Mouse (Mus musculus): ENCODE data around the gene Rgs6. TPM values are rescaled to one million over a fixed set of nuclear protein-coding genes. Genes with fewer than 3 reads are reported as not detected.

The Rgs6 gene
- total and polyA plus RNA-seq, 3 experiments, result not detected

- Histone ChIP-seq H3K27ac (ENCODE audit: insufficient read depth, low read depth) (no peak overlapping the region), H3K9ac (ENCODE audit: insufficient read depth, low read depth) (no peak overlapping the region), H3K36me3 (replicated peaks in 1 of 2; ENCODE audit: control insufficient read depth in 1 of 2, insufficient read depth in 1 of 2, low read length in 1 of 2) (no peaks in the 10 kb centered on the region), H3K9me3 (replicated peaks; ENCODE audit: low read length) (no peaks in the 10 kb centered on the region), H3K4me1 (ENCODE audit: control insufficient read depth in 1 of 2, insufficient read depth in 2 of 2) (peaks cover 2 to 44% of the 10 kb centered on the region in 2 experiments; a peak in 3 of 4 replicates), H3K4me2 (ENCODE audit: insufficient read depth, low read depth, poor library complexity, severe bottlenecking) (no peak overlapping the region), H3K27me3 (replicated peaks) (no peaks in the 10 kb centered on the region), H3K79me2 (replicated peaks; ENCODE audit: control insufficient read depth, extremely low read depth, insufficient read depth, poor library complexity, severe bottlenecking) (no peaks in the 10 kb centered on the region), H3K4me3 (replicated peaks in 1 of 3; ENCODE audit: low read depth in 2 of 3, low read length in 2 of 3, poor library complexity in 1 of 3) (no peak overlapping the region)
- TF ChIP-seq ELF1 (IDR thresholded peaks at IDR 0.05; ENCODE audit: low read depth, low read length) (no peak), ETS1 (conservative IDR thresholded peaks at IDR 0.05; ENCODE audit: low read depth, low read length) (no peak), SMC3 (IDR thresholded peaks at IDR 0.05; ENCODE audit: low read depth, low read length) (no peak), E2F4 (IDR thresholded peaks at IDR 0.05; ENCODE audit: insufficient replicate concordance, low read depth, low read length) (no peak), MXI1 (IDR thresholded peaks at IDR 0.05; ENCODE audit: low read depth, low read length) (no peak), MAFK (IDR thresholded peaks at IDR 0.05; ENCODE audit: insufficient replicate concordance, low read length) (no peak), POLR2A (IDR thresholded peaks at IDR 0.05; ENCODE audit: low read depth, low read length) (no peak), ZMIZ1 (IDR thresholded peaks at IDR 0.05; ENCODE audit: low read depth, low read length) (no peak), CHD1 (IDR thresholded peaks at IDR 0.05; ENCODE audit: low read depth, low read length) (no peak), TBP (conservative IDR thresholded peaks at IDR 0.05; ENCODE audit: low read depth, low read length) (no peak), RAD21 (IDR thresholded peaks at IDR 0.05; ENCODE audit: low read depth, low read length) (no peak), ZC3H11A (IDR thresholded peaks at IDR 0.05; ENCODE audit: low read depth, low read length) (no peak)
- peak; percentile 34 for DNase-seq (ENCODE audit: extremely low read depth)
- in situ Hi-C loops (cut with MboI; ENCODE audit: low pct_ligation_motif_present, low pct_unique_long_range_greater_than_20kb, low sequenced_read_pairs) (no loop called here), dilution Hi-C loops (cut with MboI; ENCODE audit: extremely low pct_ligation_motif_present, extremely low pct_unique_long_range_greater_than_20kb, low sequenced_read_pairs) (no loop called here)
Measured at GRCm38 (mm10) chr12:82744826-82745225, 156.7 kb downstream of the Rgs6 start.

- Histone ChIP-seq H3K36me3 (replicated peaks in 1 of 2; ENCODE audit: control insufficient read depth in 1 of 2, insufficient read depth in 1 of 2, low read length in 1 of 2) (no peaks in the 10 kb centered on the region), H3K9me3 (replicated peaks; ENCODE audit: low read length) (no peaks in the 10 kb centered on the region), H3K4me1 (ENCODE audit: control insufficient read depth in 1 of 2, insufficient read depth in 2 of 2) (peaks cover 2 to 44% of the 10 kb centered on the region in 2 experiments; a peak in 3 of 4 replicates), H3K9ac (ENCODE audit: insufficient read depth, low read depth) (no peak overlapping the region), H3K27me3 (replicated peaks) (no peaks in the 10 kb centered on the region), H3K79me2 (replicated peaks; ENCODE audit: control insufficient read depth, extremely low read depth, insufficient read depth, poor library complexity, severe bottlenecking) (no peaks in the 10 kb centered on the region), H3K27ac (ENCODE audit: insufficient read depth, low read depth) (no peak overlapping the region), H3K4me2 (ENCODE audit: insufficient read depth, low read depth, poor library complexity, severe bottlenecking) (no peak overlapping the region), H3K4me3 (replicated peaks in 1 of 3; ENCODE audit: low read depth in 2 of 3, low read length in 2 of 3, poor library complexity in 1 of 3) (no peak overlapping the region)
- peak; percentile 48 for DNase-seq (ENCODE audit: extremely low read depth)
- in situ Hi-C loops (cut with MboI; ENCODE audit: low pct_ligation_motif_present, low pct_unique_long_range_greater_than_20kb, low sequenced_read_pairs), result no loop called here
- TF ChIP-seq IRF4 (IDR thresholded peaks at IDR 0.05; ENCODE audit: low read depth, low read length) (peak; percentile 29; the same call in 1 of the 2 replicates), CTCF (conservative IDR thresholded peaks at IDR 0.05 in 1 of 2, IDR thresholded peaks at IDR 0.05 in 1 of 2; ENCODE audit: low read depth in 2 of 2, low read length in 2 of 2) (no peak)
- dilution Hi-C loops (cut with MboI; ENCODE audit: extremely low pct_ligation_motif_present, extremely low pct_unique_long_range_greater_than_20kb, low sequenced_read_pairs), result no loop called here
Measured at GRCm38 (mm10) chr12:82747099-82747498, 159.0 kb downstream of the Rgs6 start.

- Histone ChIP-seq H3K9ac (ENCODE audit: insufficient read depth, low read depth) (no peak overlapping the region), H3K27me3 (replicated peaks) (no peaks in the 10 kb centered on the region), H3K4me3 (replicated peaks in 1 of 3; ENCODE audit: low read depth in 2 of 3, low read length in 2 of 3, poor library complexity in 1 of 3) (no peak overlapping the region), H3K36me3 (replicated peaks in 1 of 2; ENCODE audit: control insufficient read depth in 1 of 2, insufficient read depth in 1 of 2, low read length in 1 of 2) (no peaks in the 10 kb centered on the region), H3K9me3 (replicated peaks; ENCODE audit: low read length) (no peaks in the 10 kb centered on the region), H3K27ac (ENCODE audit: insufficient read depth, low read depth) (no peak overlapping the region), H3K4me2 (ENCODE audit: insufficient read depth, low read depth, poor library complexity, severe bottlenecking) (no peak overlapping the region), H3K4me1 (ENCODE audit: control insufficient read depth in 1 of 2, insufficient read depth in 2 of 2) (peaks cover 2 to 17% of the 10 kb centered on the region in 2 experiments; a peak in 2 of 4 replicates), H3K79me2 (replicated peaks; ENCODE audit: control insufficient read depth, extremely low read depth, insufficient read depth, poor library complexity, severe bottlenecking) (no peaks in the 10 kb centered on the region)
- DNase-seq (ENCODE audit: extremely low read depth), result no peak
- in situ Hi-C loops (cut with MboI; ENCODE audit: low pct_ligation_motif_present, low pct_unique_long_range_greater_than_20kb, low sequenced_read_pairs), result no loop called here
- dilution Hi-C loops (cut with MboI; ENCODE audit: extremely low pct_ligation_motif_present, extremely low pct_unique_long_range_greater_than_20kb, low sequenced_read_pairs), result no loop called here
- TF ChIP-seq CHD1 (IDR thresholded peaks at IDR 0.05; ENCODE audit: low read depth, low read length) (no peak), MYC (IDR thresholded peaks at IDR 0.05; ENCODE audit: low read depth, low read length) (no peak), E2F4 (IDR thresholded peaks at IDR 0.05; ENCODE audit: insufficient replicate concordance, low read depth, low read length) (no peak), JUN (IDR thresholded peaks at IDR 0.05; ENCODE audit: insufficient read depth, low read depth, low read length) (no peak), MXI1 (IDR thresholded peaks at IDR 0.05; ENCODE audit: low read depth, low read length) (no peak), GABPA (IDR thresholded peaks at IDR 0.05; ENCODE audit: insufficient replicate concordance, low read depth, low read length) (no peak), IRF4 (IDR thresholded peaks at IDR 0.05; ENCODE audit: low read depth, low read length) (no peak), CHD2 (IDR thresholded peaks at IDR 0.05; ENCODE audit: low read length) (no peak), USF1 (IDR thresholded peaks at IDR 0.05; ENCODE audit: low read depth, low read length) (no peak), ELF1 (IDR thresholded peaks at IDR 0.05; ENCODE audit: low read depth, low read length) (no peak), TCF12 (IDR thresholded peaks at IDR 0.05; ENCODE audit: low read depth, low read length) (no peak), ETS1 (conservative IDR thresholded peaks at IDR 0.05; ENCODE audit: low read depth, low read length) (no peak), BHLHE40 (IDR thresholded peaks at IDR 0.05; ENCODE audit: low read depth, low read length) (no peak), NRF1 (IDR thresholded peaks at IDR 0.05; ENCODE audit: low read depth, low read length) (no peak), HCFC1 (IDR thresholded peaks at IDR 0.05; ENCODE audit: low read depth, low read length) (no peak)
Measured at GRCm38 (mm10) chr12:82751846-82752245, 163.8 kb downstream of the Rgs6 start.
